Mouse (Mus musculus): ENCODE measurements around the gene Myo19.

GRCm38 (mm10) chr11:84907081-84907480, 27.1 kb downstream of the Myo19 start:
- TF ChIP-seq POLR2A (IDR thresholded peaks at IDR 0.05; ENCODE audit: low read depth, low read length) (no peak), CTCF (IDR thresholded peaks at IDR 0.05; ENCODE audit: extremely low read depth, insufficient read depth, insufficient read length, insufficient replicate concordance) (no peak)
